Mouse (Mus musculus): ENCODE measurements around the gene Gstp1. TPM values are rescaled to one million over a fixed set of nuclear protein-coding genes. Genes with fewer than 3 reads are reported as not detected.
"Not testable (repeated sequence)": the region's sequence is repeated elsewhere in the genome, so short reads cannot be mapped to it uniquely, and the experiment has no call there.

Gstp1 gene
- polyA plus RNA-seq, 1 experiment from 2014 or later = 1,288 TPM

GRCm38 (mm10) chr19:4060899-4061465, 23.2 kb upstream of the Gstp1 start:
- no peak for TF ChIP-seq CTCF (IDR thresholded peaks at IDR 0.05)
- H3K27me3 ChIP-seq = no peaks in the 10 kb centered on the region
- ChIA-PET POLR2A (interaction anchor here (0.7 kb wide), 1 partner anchor 17 kb away, joined by 3 read pairs; no protein-coding TSS in a partner anchor), CTCF (interaction anchor here (1.2 kb wide), 1 partner anchor 8 kb away, joined by 4 read pairs; no protein-coding TSS in a partner anchor)
- no peak for ATAC-seq
- in situ Hi-C loops (cut with MboI; ENCODE audit: low pct_unique_long_range_greater_than_20kb) = no loop called here
- DNase-seq (ENCODE audit: low read depth, low spot score) = no peak

GRCm38 (mm10) chr19:4060044-4060898, 22.5 kb upstream of the Gstp1 start:
- H3K27me3 ChIP-seq; in situ Hi-C loops (cut with MboI; ENCODE audit: low pct_unique_long_range_greater_than_20kb); DNase-seq (ENCODE audit: low read depth, low spot score); ATAC-seq: not testable (repeated sequence)
- ChIA-PET POLR2A (interaction anchor here (0.7 kb wide), 1 partner anchor 17 kb away, joined by 3 read pairs; no protein-coding TSS in a partner anchor), CTCF (interaction anchor here (1.2 kb wide), 1 partner anchor 8 kb away, joined by 4 read pairs; no protein-coding TSS in a partner anchor)

GRCm38 (mm10) chr19:4059069-4059740, 21.4 kb upstream of the Gstp1 start, which contains the start of gene Gstp3:
Gene Gstp3, minus strand, starts transcription at chr19:4059569.
- TF ChIP-seq CTCF (IDR thresholded peaks at IDR 0.05) = no peak
- in situ Hi-C loops (cut with MboI; ENCODE audit: low pct_unique_long_range_greater_than_20kb) = no loop called here
- no peaks in the 10 kb centered on the region for H3K27me3 ChIP-seq
- ChIA-PET POLR2A (no interaction called here), CTCF (no interaction called here)
- ATAC-seq (no peak), DNase-seq (ENCODE audit: low read depth, low spot score) (no peak)

- no peaks in the 10 kb centered on the region for H3K27me3 ChIP-seq
- CTCF ChIA-PET = interaction anchor here (1.3 kb wide), 1 partner anchor 10 kb away, joined by 3 read pairs; no protein-coding TSS in a partner anchor
- in situ Hi-C loops (cut with MboI; ENCODE audit: low pct_unique_long_range_greater_than_20kb) = no loop called here
- no peak for TF ChIP-seq CTCF (IDR thresholded peaks at IDR 0.05)
- ATAC-seq = no peak
- POLR2A ChIA-PET = no interaction called here
- DNase-seq (ENCODE audit: low read depth, low spot score) = no peak
Observed at GRCm38 (mm10) chr19:4058581-4058980, 20.8 kb upstream of the Gstp1 start.

GRCm38 (mm10) chr19:4057962-4058361, 20.2 kb upstream of the Gstp1 start:
- DNase-seq (ENCODE audit: low read depth, low spot score) (no peak), ATAC-seq (no peak)
- no peaks in the 10 kb centered on the region for H3K27me3 ChIP-seq
- ChIA-PET CTCF (interaction anchor here (1.3 to 1.6 kb wide), 2 partner anchors 10 to 12 kb away, joined by 3 to 4 read pairs; partner anchors contain the start of gene Gstp2), POLR2A (interaction anchor here (2.8 kb wide), 1 partner anchor 11 kb away, joined by 21 read pairs; the partner anchor contains the start of gene Gstp2)
- TF ChIP-seq CTCF (IDR thresholded peaks at IDR 0.05) = no peak
- in situ Hi-C loops (cut with MboI; ENCODE audit: low pct_unique_long_range_greater_than_20kb) = no loop called here

- POLR2A ChIA-PET = interaction anchor here (0.6 to 2.8 kb wide), 2 partner anchors 11 to 84 kb away, joined by 3 to 21 read pairs; partner anchors contain the start of gene Gstp2
- CTCF ChIA-PET = interaction anchor here (1.3 to 1.6 kb wide), 3 partner anchors 9 to 110 kb away, joined by 3 to 4 read pairs (median 3); partner anchors contain the start of gene Gstp2
- in situ Hi-C loops (cut with MboI; ENCODE audit: low pct_unique_long_range_greater_than_20kb) = no loop called here
- ATAC-seq (no peak), DNase-seq (ENCODE audit: low read depth, low spot score) (no peak)
- no peak for TF ChIP-seq CTCF (IDR thresholded peaks at IDR 0.05)
- no peaks in the 10 kb centered on the region for H3K27me3 ChIP-seq
Observed at GRCm38 (mm10) chr19:4057389-4057788, 19.6 kb upstream of the Gstp1 start.

- DNase-seq (ENCODE audit: low read depth, low spot score) (no peak), ATAC-seq (no peak)
- ChIA-PET CTCF (interaction anchor here (1.3 to 3.3 kb wide), 3 partner anchors 11 to 110 kb away, joined by 3 to 12 read pairs (median 4); partner anchors contain the start of gene Gstp2), POLR2A (interaction anchor here (0.6 to 2.8 kb wide), 4 partner anchors 10 to 133 kb away, joined by 3 to 21 read pairs (median 4); partner anchors contain the start of gene Gstp2)
- in situ Hi-C loops (cut with MboI; ENCODE audit: low pct_unique_long_range_greater_than_20kb) = no loop called here
- H3K27me3 ChIP-seq = no peaks in the 10 kb centered on the region
- no peak for TF ChIP-seq CTCF (IDR thresholded peaks at IDR 0.05)
Observed at GRCm38 (mm10) chr19:4056727-4057126, 18.9 kb upstream of the Gstp1 start.

GRCm38 (mm10) chr19:4055947-4056693, 18.3 kb upstream of the Gstp1 start:
- DNase-seq (ENCODE audit: low read depth, low spot score) (no peak), ATAC-seq (no peak)
- H3K27me3 ChIP-seq = no peaks in the 10 kb centered on the region
- no peak for TF ChIP-seq CTCF (IDR thresholded peaks at IDR 0.05)
- POLR2A ChIA-PET = interaction anchor here (0.6 to 2.8 kb wide), 3 partner anchors 9 to 357 kb away, joined by 3 to 21 read pairs (median 5); partner anchors contain the start of gene Gstp2
- in situ Hi-C loops (cut with MboI; ENCODE audit: low pct_unique_long_range_greater_than_20kb) = no loop called here
- CTCF ChIA-PET = interaction anchor here (1.3 to 3.3 kb wide), 3 partner anchors 28 to 109 kb away, joined by 3 to 12 read pairs (median 7); no protein-coding TSS in a partner anchor

- POLR2A ChIA-PET = interaction anchor here (0.7 to 2.8 kb wide), 2 partner anchors 9 to 357 kb away, joined by 3 to 21 read pairs; partner anchors contain the start of gene Gstp2
- no peak for ATAC-seq
Observed at GRCm38 (mm10) chr19:4055216-4055946, 17.6 kb upstream of the Gstp1 start.

More at GRCm38 (mm10) chr19:4055216-4055946, 17.6 kb upstream of the Gstp1 start:
- in situ Hi-C loops (cut with MboI; ENCODE audit: low pct_unique_long_range_greater_than_20kb) = no loop called here
- DNase-seq (ENCODE audit: low read depth, low spot score) = no peak
- no peaks in the 10 kb centered on the region for H3K27me3 ChIP-seq
- CTCF ChIA-PET = interaction anchor here (2.0 to 3.3 kb wide), 2 partner anchors 29 to 35 kb away, joined by 7 to 12 read pairs; no protein-coding TSS in a partner anchor
- no peak for TF ChIP-seq CTCF (IDR thresholded peaks at IDR 0.05)
